Mouse (Mus musculus) ES-E14 (cell line): Measurements from ENCODE around the gene Fhad1. TPM values are rescaled to one million over a fixed set of nuclear protein-coding genes. Genes with fewer than 3 reads are reported as not detected.

ENCODE experiments used
- DNase-seq: peaks from one replicate; pipeline ENCODE4 v3.0.0-alpha.2; 2013; ENCODE audit warnings: low read depth, low spot score
- H3K27ac ChIP-seq: 2 replicates; pipeline ENCODE4 v1.5.1; 2012; ENCODE audit warnings: low read depth, mild to moderate bottlenecking, low read length, moderate library complexity, mixed read lengths; ENCODE audit not compliant: poor library complexity, insufficient read depth, severe bottlenecking
- H3K36me3 ChIP-seq: 2 replicates; pipeline ENCODE4 v1.6.1; 2012; ENCODE audit warnings: mild to moderate bottlenecking, low read length, moderate library complexity, mixed read lengths; ENCODE audit not compliant: control insufficient read depth, poor library complexity, insufficient read depth, severe bottlenecking
- H3K4me1 ChIP-seq, 2 experiments: fragments of 150-350 bp in 1 of 2; sonication (generic) in 1 of 2; 2 replicates each; pipeline ENCODE4 v1.6.1; 2012; ENCODE audit warnings: low read length in 2 of 2, mild to moderate bottlenecking in 1 of 2, mixed read lengths in 1 of 2; ENCODE audit not compliant: control insufficient read depth in 2 of 2, insufficient read depth in 2 of 2, poor library complexity in 1 of 2
- H3K4me3 ChIP-seq, 2 experiments: fragments of 150-350 bp in 1 of 2; sonication (generic) in 1 of 2; 2 replicates each; pipeline ENCODE4 v1.5.1; 2012; ENCODE audit warnings: low read length in 2 of 2, low read depth in 1 of 2, mild to moderate bottlenecking in 1 of 2, mixed read lengths in 1 of 2; ENCODE audit not compliant: insufficient read depth in 1 of 2, poor library complexity in 1 of 2, severe bottlenecking in 1 of 2
- H3K9ac ChIP-seq: 2 replicates; pipeline ENCODE4 v1.6.1; 2012; ENCODE audit warnings: low read depth, mild to moderate bottlenecking, low read length, mixed read lengths; ENCODE audit not compliant: poor library complexity, insufficient read depth, severe bottlenecking
- H3K9me3 ChIP-seq: fragments of 150-350 bp; sonication (generic); 2 replicates; pipeline ENCODE4 v1.6.1; 2012; ENCODE audit warnings: low read depth, mild to moderate bottlenecking, low read length; ENCODE audit not compliant: control insufficient read depth, insufficient read depth
- CHD2 ChIP-seq: IDR thresholded peaks from 2 replicates; pipeline ENCODE4 v1.6.1; 2014; ENCODE audit warnings: mild to moderate bottlenecking, low read depth, low read length, inconsistent platforms
- HCFC1 ChIP-seq: IDR thresholded peaks from 2 replicates; pipeline ENCODE4 v1.6.1; 2012; ENCODE audit warnings: low read length, inconsistent platforms, borderline replicate concordance; ENCODE audit not compliant: insufficient read depth
- MAFK ChIP-seq: IDR thresholded peaks from 2 replicates; pipeline ENCODE4 v1.6.1; 2014; ENCODE audit warnings: mild to moderate bottlenecking, low read depth, low read length, inconsistent platforms; ENCODE audit not compliant: insufficient read depth
- ZC3H11A ChIP-seq: IDR thresholded peaks from 2 replicates; pipeline ENCODE4 v1.6.1; 2012; ENCODE audit warnings: low read depth, mild to moderate bottlenecking, inconsistent platforms, low read length, borderline replicate concordance
- ZNF384 ChIP-seq: IDR thresholded peaks from 2 replicates; pipeline ENCODE4 v1.6.1; 2012; ENCODE audit warnings: low read depth, low read length, inconsistent platforms
- in situ Hi-C, 2 experiments: fragments of 600-800 bp; cut with MboI; formaldehyde crosslinking; loops; one replicate each; pipeline ENCODE4 v1.15.1; 2025; ENCODE audit warnings: low sequenced_read_pairs in 2 of 2, inconsistent platforms in 1 of 2; ENCODE audit not compliant: unreplicated experiment in 2 of 2
- total RNA-seq: library from RNA; depleted of rRNA; stranded (reverse); fragments of 300-350 nt; gene quantifications from 2 replicates; pipeline ENCODE4 v1.2.3, GENCODE M21; 2012

The Fhad1 gene
- total RNA-seq, 1 experiment: 0.49 TPM

GRCm38 (mm10) chr4:142055600-142055999 lies 40.7 kb upstream of the Fhad1 start:
- no peak for DNase-seq
- Histone ChIP-seq H3K4me1 (peaks cover 6 to 28% of the 10 kb centered on the region in 2 experiments; a peak in 2 of 4 replicates), H3K9ac (no peak overlapping the region), H3K9me3 (no peaks in the 10 kb centered on the region), H3K4me3 (no peak overlapping the region), H3K27ac (no peak overlapping the region), H3K36me3 (peaks cover 2% of the 10 kb centered on the region; the same call in 1 of the 2 replicates)
- TF ChIP-seq MAFK: no peak
- in situ Hi-C loops: no loop called here

- no peak overlapping the region for H3K27ac ChIP-seq
- in situ Hi-C loops: no loop called here
- DNase-seq: no peak
Observed at GRCm38 (mm10) chr4:142054580-142054979, 39.7 kb upstream of the Fhad1 start.

GRCm38 (mm10) chr4:142053661-142054448 lies 39.0 kb upstream of the Fhad1 start:
- TF ChIP-seq CHD2: no peak
- TF ChIP-seq ZNF384: no peak
- TF ChIP-seq ZC3H11A: no peak
- TF ChIP-seq HCFC1: no peak
- no peak for TF ChIP-seq MAFK
- Histone ChIP-seq H3K36me3 (peaks cover 2% of the 10 kb centered on the region; the same call in 1 of the 2 replicates), H3K27ac (no peak overlapping the region), H3K4me1 (peaks cover 9 to 22% of the 10 kb centered on the region in 2 experiments; a peak in 3 of 4 replicates), H3K4me3 (no peak overlapping the region), H3K9ac (no peak overlapping the region), H3K9me3 (no peaks in the 10 kb centered on the region)
- no peak for DNase-seq
- in situ Hi-C loops: no loop called here

More at GRCm38 (mm10) chr4:142054580-142054979, 39.7 kb upstream of the Fhad1 start:
- Histone ChIP-seq H3K4me1 (peaks cover 6 to 22% of the 10 kb centered on the region in 2 experiments; a peak in 2 of 4 replicates), H3K4me3 (no peak overlapping the region), H3K36me3 (peaks cover 2% of the 10 kb centered on the region; the same call in 1 of the 2 replicates), H3K9me3 (no peaks in the 10 kb centered on the region), H3K9ac (no peak overlapping the region)
- TF ChIP-seq MAFK (peak; percentile 93), ZNF384 (no peak)

- H3K27ac ChIP-seq: no peak overlapping the region
- TF ChIP-seq ZNF384 (no peak), CHD2 (no peak), ZC3H11A (no peak), MAFK (no peak), HCFC1 (no peak)
- in situ Hi-C loops: no loop called here
Observed at GRCm38 (mm10) chr4:142053261-142053660, 38.4 kb upstream of the Fhad1 start.

More at GRCm38 (mm10) chr4:142053261-142053660, 38.4 kb upstream of the Fhad1 start:
- H3K9me3 ChIP-seq: no peaks in the 10 kb centered on the region
- H3K4me1 ChIP-seq: peaks cover 12 to 22% of the 10 kb centered on the region in 2 experiments; a peak in 3 of 4 replicates
- no peak overlapping the region for H3K9ac ChIP-seq
- H3K4me3 ChIP-seq: no peak overlapping the region
- no peak for DNase-seq
- peaks cover 2% of the 10 kb centered on the region; the same call in 1 of the 2 replicates for H3K36me3 ChIP-seq
